Mouse (Mus musculus) spleen, adult 2 months (tissue): ENCODE results near the gene Pla2g4d. TPM values are rescaled to one million over a fixed set of nuclear protein-coding genes. Genes with fewer than 3 reads are reported as not detected.

ENCODE experiments used
- DNase-seq, 2 experiments: peaks; one replicate each; pipeline versions ENCODE4 v3.0.0 to v3.0.0-alpha.2; 2012 to 2021; ENCODE audit warnings: low spot score in 2 of 2, low read depth in 1 of 2
- H3K27ac ChIP-seq: fragments of 200-500 bp; 2 replicates; pipeline ENCODE4 v1.5.1; 2012; ENCODE audit warnings: low read length, inconsistent platforms; ENCODE audit not compliant: insufficient read depth
- H3K27me3 ChIP-seq: fragments of 200-500 bp; 2 replicates; pipeline ENCODE4 v1.6.1; 2012; ENCODE audit warnings: mild to moderate bottlenecking, moderate library complexity, low read length, inconsistent platforms; ENCODE audit not compliant: control insufficient read depth, insufficient read depth
- H3K36me3 ChIP-seq: fragments of 200-500 bp; 2 replicates; pipeline ENCODE4 v1.6.1; 2012; ENCODE audit warnings: mild to moderate bottlenecking, low read length, inconsistent platforms; ENCODE audit not compliant: control insufficient read depth, insufficient read depth
- H3K4me1 ChIP-seq: fragments of 200-500 bp; 2 replicates; pipeline ENCODE4 v1.6.1; 2011; ENCODE audit warnings: inconsistent platforms; ENCODE audit not compliant: control insufficient read depth, insufficient read depth, insufficient read length
- H3K4me3 ChIP-seq: fragments of 200-500 bp; 2 replicates; pipeline ENCODE4 v1.5.1; 2011; ENCODE audit warnings: mild to moderate bottlenecking, inconsistent platforms; ENCODE audit not compliant: insufficient read depth, insufficient read length; ENCODE audit errors: extremely low read depth
- CTCF ChIP-seq: fragments of 200-500 bp; IDR thresholded peaks from 2 replicates; pipeline ENCODE4 v1.5.1; 2011; ENCODE audit warnings: mild to moderate bottlenecking, inconsistent platforms; ENCODE audit not compliant: insufficient read depth, insufficient read length, insufficient replicate concordance; ENCODE audit errors: extremely low read depth
- POLR2A ChIP-seq: fragments of 200-500 bp; IDR thresholded peaks from 2 replicates; pipeline ENCODE4 v1.6.1; 2011; ENCODE audit warnings: low read depth, low read length, inconsistent platforms
- WGBS: fragments of 180-500 bp; shearing (Covaris S2); methylation state at CpG from one replicate; pipeline ENCODE4 v1.1.7; 2018; 5-methylcytosine and 5-hydroxymethylcytosine counted together
- polyA plus RNA-seq: library from polyadenylated mRNA; depleted of rRNA; stranded (reverse); fragments of >200 nt; gene quantifications from 2 replicates; pipeline ENCODE4 v1.2.3, GENCODE M21; 2012

Gene Pla2g4d
- polyA plus RNA-seq, 1 experiment, result 0.14 TPM

DNA sequence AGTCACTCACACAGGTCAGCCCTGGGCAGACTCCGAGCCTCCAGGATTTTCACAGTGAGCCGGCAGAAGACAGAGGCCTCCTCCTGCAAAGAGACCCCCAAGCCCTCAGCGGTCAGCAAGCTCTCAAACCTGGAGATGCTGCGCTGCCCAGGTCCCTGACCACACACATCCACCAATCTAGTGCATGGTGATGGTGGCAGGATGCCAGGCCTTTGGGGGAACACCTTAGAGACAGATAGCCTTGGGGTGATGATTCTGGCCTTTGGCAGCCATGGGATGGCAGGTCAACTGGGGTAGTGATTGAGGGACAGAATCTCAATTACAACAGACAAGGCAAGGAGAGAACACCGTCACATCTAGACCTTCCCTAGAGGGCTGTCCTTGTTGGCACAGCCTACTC is 4.9 kb downstream of the Pla2g4d start:
- TF ChIP-seq POLR2A (no peak), CTCF (no peak)
- Histone ChIP-seq H3K4me1 (no peaks in the 10 kb centered on the region), H3K27me3 (no peaks in the 10 kb centered on the region), H3K4me3 (no peak overlapping the region), H3K27ac (no peak overlapping the region), H3K36me3 (no peaks in the 10 kb centered on the region)
- no peak for DNase-seq
- WGBS, result 89% methylated on average over 5 of the region's 5 CpGs

DNA sequence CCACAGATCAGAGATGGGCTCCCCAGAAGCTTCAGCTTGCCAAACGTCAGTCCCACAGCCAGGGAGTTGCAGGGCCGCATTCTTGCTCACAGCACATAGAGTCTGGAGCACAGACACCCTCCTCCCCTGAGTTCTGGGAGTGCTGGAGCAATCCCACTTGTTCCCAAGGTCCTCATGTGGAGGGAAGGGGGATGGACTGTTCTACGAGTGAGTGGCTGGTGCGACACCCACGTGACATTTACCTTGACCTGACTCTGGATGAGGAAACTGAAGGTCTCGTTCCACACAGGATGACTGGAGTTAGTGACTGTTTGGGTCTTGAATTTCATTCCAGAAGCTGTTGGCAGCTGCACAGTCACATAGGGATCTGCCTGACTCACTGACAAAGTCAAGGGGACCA is 5.4 kb downstream of the Pla2g4d start:
- DNase-seq, result no peak
- WGBS, result 79% methylated on average over 6 of the region's 6 CpGs
- TF ChIP-seq POLR2A (no peak), CTCF (no peak)
- Histone ChIP-seq H3K4me3 (no peak overlapping the region), H3K36me3 (no peaks in the 10 kb centered on the region), H3K27me3 (no peaks in the 10 kb centered on the region), H3K4me1 (no peaks in the 10 kb centered on the region), H3K27ac (no peak overlapping the region)

DNA sequence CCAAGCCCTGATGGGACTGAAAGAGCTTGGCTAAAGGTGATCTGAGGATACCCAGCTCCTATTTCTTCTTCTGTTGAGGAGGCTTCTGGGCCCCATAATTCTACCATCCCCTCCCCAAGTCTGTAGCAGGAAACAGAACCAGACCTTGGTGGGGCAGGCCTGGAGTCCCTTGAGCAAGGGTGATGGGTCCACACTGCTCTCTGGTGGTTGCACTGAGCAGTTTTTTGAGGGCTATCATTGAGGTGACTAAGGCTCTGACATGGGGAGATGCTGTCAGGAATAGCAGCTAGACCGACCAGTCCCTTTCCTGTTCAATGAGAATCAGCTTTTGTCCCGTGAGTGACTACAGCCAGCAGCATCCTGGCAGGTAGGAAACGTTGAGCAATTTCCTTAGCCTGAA is 7.8 kb downstream of the Pla2g4d start:
- Histone ChIP-seq H3K27ac (no peak overlapping the region), H3K27me3 (no peaks in the 10 kb centered on the region), H3K36me3 (no peaks in the 10 kb centered on the region), H3K4me3 (no peak overlapping the region), H3K4me1 (no peaks in the 10 kb centered on the region)
- WGBS, result 62% methylated on average over 3 of the region's 3 CpGs
- TF ChIP-seq POLR2A (no peak), CTCF (no peak)
- no peak for DNase-seq

DNA sequence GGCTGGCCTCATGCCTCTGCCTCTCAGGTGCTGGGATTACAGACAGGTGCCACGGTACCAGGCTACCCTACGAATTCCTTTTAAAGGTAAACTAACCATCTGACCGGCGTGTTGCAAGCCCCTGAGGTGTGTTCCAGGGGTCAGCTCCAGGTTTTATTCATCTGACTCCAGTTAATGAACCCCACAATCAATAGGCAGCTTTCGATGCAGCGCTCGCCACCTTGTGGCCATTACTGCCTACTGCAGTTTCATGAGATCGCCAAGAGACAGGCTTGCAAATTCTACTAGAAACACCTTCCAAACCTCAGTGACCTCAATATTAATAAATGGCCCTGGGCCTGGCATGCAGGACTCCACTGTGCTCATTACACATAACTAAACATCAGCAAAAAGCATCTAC is 9.0 kb downstream of the Pla2g4d start:
- no peak overlapping the region for H3K4me3 ChIP-seq
- whole genome bisulfite sequencing, result 20% methylated on average over 8 of the region's 8 CpGs
- no peaks in the 10 kb centered on the region for H3K36me3 ChIP-seq
- H3K27me3 ChIP-seq, result no peaks in the 10 kb centered on the region
- no peak for TF ChIP-seq POLR2A
- TF ChIP-seq CTCF, result peak; percentile 50; the same call in 1 of the 2 replicates
- H3K27ac ChIP-seq, result no peak overlapping the region
- peak in 1 of 2 experiments; percentile 28 for DNase-seq
- H3K4me1 ChIP-seq, result no peaks in the 10 kb centered on the region

DNA sequence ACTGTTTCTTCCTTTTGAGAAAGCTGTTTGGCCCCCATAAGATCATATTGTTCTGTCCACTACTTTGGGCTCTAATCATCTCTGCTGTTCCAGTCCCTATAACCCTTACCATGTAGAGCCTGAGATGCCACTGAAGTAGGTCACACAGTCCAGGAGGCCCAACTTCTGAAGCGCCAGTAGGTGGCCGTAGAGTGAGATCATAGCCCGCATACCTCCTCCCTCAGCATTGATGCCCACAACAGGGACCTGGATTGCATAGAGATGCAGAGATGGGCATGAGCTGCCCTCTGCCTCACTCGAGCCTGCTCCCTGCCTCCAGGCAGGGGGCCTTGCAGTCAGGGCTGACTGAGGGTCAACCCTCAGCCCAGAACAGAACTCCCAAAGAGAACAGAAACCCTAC is 12.0 kb downstream of the Pla2g4d start:
- no peak for DNase-seq
- Histone ChIP-seq H3K27me3 (no peaks in the 10 kb centered on the region), H3K36me3 (no peaks in the 10 kb centered on the region), H3K4me3 (no peak overlapping the region), H3K27ac (no peak overlapping the region), H3K4me1 (no peaks in the 10 kb centered on the region)
- WGBS, result 85% methylated on average over 4 of the region's 4 CpGs
- TF ChIP-seq POLR2A, result no peak

DNA sequence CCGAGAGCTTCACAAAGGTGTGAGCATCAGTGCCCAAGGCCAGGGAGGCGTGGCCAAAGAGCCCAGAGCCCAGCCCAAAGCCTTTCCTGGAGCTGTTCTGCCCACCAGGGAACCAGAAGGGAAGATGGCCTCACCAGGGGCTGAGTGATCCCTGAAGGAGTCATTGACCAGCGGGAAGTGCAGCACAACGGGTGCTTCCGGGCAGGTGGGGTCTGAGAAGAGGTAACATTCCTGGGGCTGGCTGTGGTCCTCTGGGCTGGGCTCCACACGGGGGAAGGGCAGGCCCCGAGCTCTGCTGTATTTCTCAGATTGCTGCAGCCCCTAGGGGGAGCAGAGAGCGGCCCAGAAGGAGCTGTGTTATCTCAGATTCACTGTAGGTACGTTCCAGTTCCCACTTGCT is 20.4 kb downstream of the Pla2g4d start:
- WGBS, result 11% methylated on average over 9 of the region's 9 CpGs
- H3K4me1 ChIP-seq, result no peaks in the 10 kb centered on the region
- no peaks in the 10 kb centered on the region for H3K27me3 ChIP-seq
- H3K36me3 ChIP-seq, result no peaks in the 10 kb centered on the region
- DNase-seq, result no peak
- no peak overlapping the region for H3K4me3 ChIP-seq
- H3K27ac ChIP-seq, result no peak overlapping the region
- TF ChIP-seq CTCF, result no peak
- no peak for TF ChIP-seq POLR2A

DNA sequence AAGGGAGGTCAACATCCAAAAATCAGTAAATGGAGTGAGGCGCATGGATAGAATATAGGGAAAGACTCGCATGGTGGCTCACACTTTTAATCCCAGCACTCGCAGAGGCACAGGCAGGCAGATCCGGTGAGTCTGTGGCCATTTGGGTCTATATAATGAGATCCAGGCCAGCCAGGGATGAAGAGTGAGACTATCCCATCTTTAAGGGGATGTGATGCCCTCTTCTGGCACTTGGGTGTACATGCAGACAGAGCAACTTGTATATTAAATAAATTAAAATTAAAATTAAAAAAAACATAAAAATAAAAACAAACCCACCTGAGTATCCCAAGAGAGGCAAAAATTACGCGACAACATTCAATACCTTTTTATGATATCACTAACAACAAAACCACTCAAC is 23.5 kb downstream of the Pla2g4d start:
- TF ChIP-seq CTCF, result no peak
- no peak for TF ChIP-seq POLR2A
- Histone ChIP-seq H3K4me3 (no peak overlapping the region), H3K27me3 (no peaks in the 10 kb centered on the region), H3K4me1 (no peaks in the 10 kb centered on the region), H3K27ac (no peak overlapping the region), H3K36me3 (no peaks in the 10 kb centered on the region)
- no peak for DNase-seq
- WGBS, result 82% methylated on average over 6 of the region's 6 CpGs

DNA sequence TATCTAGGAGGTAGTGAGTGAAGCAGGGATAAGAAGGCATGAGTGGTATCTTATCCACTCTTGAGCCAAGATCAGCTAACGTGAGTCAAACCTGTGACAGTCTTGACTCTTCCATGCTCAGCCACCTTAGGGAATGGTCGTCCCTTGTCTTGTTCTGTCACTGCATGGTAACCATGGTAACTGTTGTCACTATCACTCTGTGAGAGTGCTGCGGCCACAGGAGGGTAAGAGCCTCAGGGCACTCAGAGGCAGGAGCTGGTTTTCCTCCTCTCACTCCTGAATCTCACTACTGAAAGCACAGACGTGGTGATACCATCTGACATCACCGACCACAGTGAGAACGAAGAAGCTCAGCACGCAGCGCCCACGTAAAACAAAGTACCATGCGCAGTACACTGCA is 24.1 kb downstream of the Pla2g4d start:
- H3K36me3 ChIP-seq, result no peaks in the 10 kb centered on the region
- no peak overlapping the region for H3K4me3 ChIP-seq
- no peaks in the 10 kb centered on the region for H3K4me1 ChIP-seq
- 79% methylated on average over 10 of the region's 10 CpGs for WGBS
- no peak overlapping the region for H3K27ac ChIP-seq
- H3K27me3 ChIP-seq, result no peaks in the 10 kb centered on the region
- TF ChIP-seq POLR2A (no peak), CTCF (no peak)
- no peak for DNase-seq
